Mouse (Mus musculus) embryonic facial prominence, embryonic 14.5 days (tissue): ENCODE data around the gene H1f0. TPM values are rescaled to one million over a fixed set of nuclear protein-coding genes. Genes with fewer than 3 reads are reported as not detected.
A peak's percentile ranks its signal among the peaks of the same experiment; 100 is the strongest.

Experiments used
- ATAC-seq: fragments of 200-750 bp; cut with Nextera tagmentation; 2 replicates; pipeline ENCODE4 v1.8.0; 2017; ENCODE audit warnings: low read depth, moderate number of reproducible peaks, moderate TSS enrichment
- DNase-seq: peaks from one replicate; pipeline ENCODE4 v3.0.0-alpha.2; 2015; ENCODE audit warnings: low spot score
- H3K27ac ChIP-seq: fragments of 300-500 bp; sonication (generic); replicated peaks from 2 replicates; pipeline ENCODE4 v1.5.1; 2014; ENCODE audit warnings: low read depth, mild to moderate bottlenecking, low read length, moderate library complexity
- H3K27me3 ChIP-seq: fragments of 300-500 bp; sonication (generic); replicated peaks from 2 replicates; pipeline ENCODE4 v1.6.1; 2014; ENCODE audit warnings: low read length; ENCODE audit not compliant: control insufficient read depth, insufficient read depth
- H3K36me3 ChIP-seq: fragments of 300-500 bp; sonication (generic); 2 replicates; pipeline ENCODE4 v1.6.1; 2014; ENCODE audit warnings: low read length, mixed read lengths; ENCODE audit not compliant: control insufficient read depth, insufficient read depth
- H3K4me1 ChIP-seq: fragments of 300-500 bp; sonication (generic); 2 replicates; pipeline ENCODE4 v1.6.1; 2014; ENCODE audit warnings: antibody characterized with exemption, low read length; ENCODE audit not compliant: control insufficient read depth, insufficient read depth
- H3K4me2 ChIP-seq: fragments of 300-500 bp; sonication (generic); 2 replicates; pipeline ENCODE4 v1.6.1; 2014; ENCODE audit warnings: low read depth, mild to moderate bottlenecking, low read length, moderate library complexity, mixed read lengths
- H3K4me3 ChIP-seq: fragments of 300-500 bp; sonication (generic); 2 replicates; pipeline ENCODE4 v1.5.1; 2014; ENCODE audit warnings: low read depth, mild to moderate bottlenecking, low read length
- H3K9ac ChIP-seq: fragments of 300-500 bp; sonication (generic); 2 replicates; pipeline ENCODE4 v1.6.1; 2014; ENCODE audit warnings: low read depth, mild to moderate bottlenecking, low read length, moderate library complexity, mixed read lengths
- H3K9me3 ChIP-seq: fragments of 300-500 bp; sonication (generic); 2 replicates; pipeline ENCODE4 v1.6.1; 2016; ENCODE audit warnings: low read length; ENCODE audit not compliant: control insufficient read depth
- WGBS: fragments of 180-500 bp; shearing (Covaris S2); extraction: QIAGEN DNeasy Blood & Tissue Kit; methylation state at CpG from one replicate; pipeline ENCODE4 v1.1.7; 2014; 5-methylcytosine and 5-hydroxymethylcytosine counted together
- polyA plus RNA-seq: library from polyadenylated mRNA; unstranded; fragments of >200 nt; fragmentation: Nextera tagmentation; extraction: Ambion mirVana; gene quantifications from 2 replicates; pipeline ENCODE4 v1.2.1, GENCODE M21; 2014

Gene H1f0
- polyA plus RNA-seq, 1 experiment from 2014 or later: 168 TPM

GRCm38 (mm10) chr15:78989152-78990092, 38.8 kb upstream of the H1f0 start:
- Histone ChIP-seq H3K9me3 (no peaks in the 10 kb centered on the region), H3K9ac (no peak overlapping the region), H3K4me3 (no peak overlapping the region), H3K4me2 (no peak overlapping the region), H3K36me3 (peaks cover 61% of the 10 kb centered on the region), H3K27ac (peak overlapping the region; percentile 33; the same call in 1 of the 2 replicates), H3K27me3 (no peaks in the 10 kb centered on the region), H3K4me1 (peaks cover 25% of the 10 kb centered on the region)
- no peak for DNase-seq
- ATAC-seq: no peak
- 83% methylated on average over 14 of the region's 14 CpGs for WGBS

- Histone ChIP-seq H3K27me3 (no peaks in the 10 kb centered on the region), H3K9me3 (no peaks in the 10 kb centered on the region), H3K9ac (no peak overlapping the region), H3K36me3 (peaks cover 67% of the 10 kb centered on the region), H3K4me1 (peaks cover 19% of the 10 kb centered on the region), H3K4me2 (no peak overlapping the region), H3K27ac (no peak overlapping the region), H3K4me3 (no peak overlapping the region)
- DNase-seq (no peak), ATAC-seq (no peak)
- WGBS: 96% methylated on average over 9 of the region's 9 CpGs
Observed at GRCm38 (mm10) chr15:78990093-78990463, 38.2 kb upstream of the H1f0 start.

GRCm38 (mm10) chr15:78990970-78991525, 37.2 kb upstream of the H1f0 start:
- 96% methylated on average over 25 of the region's 25 CpGs for WGBS
- no peak for DNase-seq
- Histone ChIP-seq H3K36me3 (peaks cover 77% of the 10 kb centered on the region), H3K4me1 (peaks cover 16% of the 10 kb centered on the region), H3K27ac (no peak overlapping the region), H3K9ac (no peak overlapping the region), H3K4me2 (no peak overlapping the region), H3K27me3 (no peaks in the 10 kb centered on the region), H3K4me3 (no peak overlapping the region), H3K9me3 (no peaks in the 10 kb centered on the region)
- no peak for ATAC-seq

GRCm38 (mm10) chr15:78992235-78992634, 36.0 kb upstream of the H1f0 start:
- ATAC-seq (no peak), DNase-seq (no peak)
- H3K4me3 ChIP-seq: no peak overlapping the region
- H3K36me3 ChIP-seq: peaks cover 84% of the 10 kb centered on the region
- no peaks in the 10 kb centered on the region for H3K9me3 ChIP-seq
- H3K27me3 ChIP-seq: no peaks in the 10 kb centered on the region
- WGBS: 90% methylated on average over 7 of the region's 7 CpGs
- no peak overlapping the region for H3K9ac ChIP-seq
- H3K4me2 ChIP-seq: no peak overlapping the region
- H3K27ac ChIP-seq: no peak overlapping the region
- peaks cover 12% of the 10 kb centered on the region for H3K4me1 ChIP-seq

GRCm38 (mm10) chr15:78992925-78993324, 35.3 kb upstream of the H1f0 start:
- H3K36me3 ChIP-seq: peaks cover 90% of the 10 kb centered on the region
- no peak for ATAC-seq

GRCm38 (mm10) chr15:78995916-78996315, 32.3 kb upstream of the H1f0 start:
- WGBS: 93% methylated on average over 4 of the region's 4 CpGs
- Histone ChIP-seq H3K27ac (no peak overlapping the region), H3K4me2 (no peak overlapping the region), H3K9me3 (no peaks in the 10 kb centered on the region), H3K36me3 (peaks cover 91% of the 10 kb centered on the region), H3K4me1 (no peaks in the 10 kb centered on the region), H3K4me3 (no peak overlapping the region), H3K27me3 (no peaks in the 10 kb centered on the region), H3K9ac (no peak overlapping the region)
- ATAC-seq: no peak
- DNase-seq: no peak

More at GRCm38 (mm10) chr15:78992925-78993324, 35.3 kb upstream of the H1f0 start:
- H3K27me3 ChIP-seq: no peaks in the 10 kb centered on the region
- H3K9ac ChIP-seq: no peak overlapping the region
- H3K4me1 ChIP-seq: peaks cover 8% of the 10 kb centered on the region
- no peak overlapping the region for H3K27ac ChIP-seq
- no peak overlapping the region for H3K4me2 ChIP-seq
- WGBS: 93% methylated on average over 24 of the region's 24 CpGs
- H3K9me3 ChIP-seq: no peaks in the 10 kb centered on the region
- H3K4me3 ChIP-seq: no peak overlapping the region
- DNase-seq: no peak

GRCm38 (mm10) chr15:78996663-78997062, 31.6 kb upstream of the H1f0 start:
- no peak for ATAC-seq
- Histone ChIP-seq H3K27me3 (no peaks in the 10 kb centered on the region), H3K4me1 (no peaks in the 10 kb centered on the region)

GRCm38 (mm10) chr15:78998348-78998747, 29.9 kb upstream of the H1f0 start:
- 54% methylated on average over 8 of the region's 8 CpGs for WGBS
- peak; percentile 48; the same call in 1 of the 2 replicates for ATAC-seq
- Histone ChIP-seq H3K27ac (peak overlapping the region; percentile 61), H3K4me2 (no peak overlapping the region), H3K4me1 (no peaks in the 10 kb centered on the region), H3K9ac (0 out of 2 replicates have a peak overlapping the region, but pooled peaks have one; percentile 5), H3K27me3 (no peaks in the 10 kb centered on the region), H3K36me3 (peaks cover 91% of the 10 kb centered on the region), H3K4me3 (no peak overlapping the region), H3K9me3 (no peaks in the 10 kb centered on the region)
- peak; percentile 67 for DNase-seq

More at GRCm38 (mm10) chr15:78996663-78997062, 31.6 kb upstream of the H1f0 start:
- H3K36me3 ChIP-seq: peaks cover 91% of the 10 kb centered on the region
- no peak for DNase-seq
- no peaks in the 10 kb centered on the region for H3K9me3 ChIP-seq
- no peak overlapping the region for H3K27ac ChIP-seq
- no peak overlapping the region for H3K4me2 ChIP-seq
- no peak overlapping the region for H3K9ac ChIP-seq
- WGBS: 74% methylated on average over 3 of the region's 3 CpGs
- no peak overlapping the region for H3K4me3 ChIP-seq
